Mouse (Mus musculus): ENCODE results near the gene Vegfa. TPM values are rescaled to one million over a fixed set of nuclear protein-coding genes. Genes with fewer than 3 reads are reported as not detected.

Vegfa gene
- total RNA-seq, 4 experiments from 2014 or later, result 63.6 to 104 (median 78.2) TPM

GRCm38 (mm10) chr17:46027066-46027917, 4.9 kb downstream of the Vegfa start:
- peak; percentile 49 to 52 for DNase-seq (ENCODE audit: low spot score in 2 of 2)

GRCm38 (mm10) chr17:46025927-46026668, 6.1 kb downstream of the Vegfa start:
- DNase-seq (ENCODE audit: low spot score in 2 of 2), result no peak

DNA sequence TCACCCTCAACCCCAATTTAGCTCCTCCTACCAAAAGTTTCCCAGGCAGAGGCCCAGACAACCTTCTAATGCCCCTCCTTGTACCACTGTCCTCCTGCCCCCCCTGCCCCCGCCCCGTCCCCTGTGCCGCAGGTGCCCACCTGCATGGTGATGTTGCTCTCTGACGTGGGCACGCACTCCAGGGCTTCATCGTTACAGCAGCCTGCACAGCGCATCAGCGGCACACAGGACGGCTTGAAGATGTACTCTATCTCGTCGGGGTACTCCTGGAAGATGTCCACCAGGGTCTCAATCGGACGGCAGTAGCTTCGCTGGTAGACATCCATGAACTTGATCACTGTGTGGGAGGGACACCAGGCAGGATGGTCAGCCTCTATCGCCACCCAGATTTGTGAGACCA, 7.0 kb downstream of the Vegfa start:
- no peak for DNase-seq (ENCODE audit: low spot score in 2 of 2)

DNA sequence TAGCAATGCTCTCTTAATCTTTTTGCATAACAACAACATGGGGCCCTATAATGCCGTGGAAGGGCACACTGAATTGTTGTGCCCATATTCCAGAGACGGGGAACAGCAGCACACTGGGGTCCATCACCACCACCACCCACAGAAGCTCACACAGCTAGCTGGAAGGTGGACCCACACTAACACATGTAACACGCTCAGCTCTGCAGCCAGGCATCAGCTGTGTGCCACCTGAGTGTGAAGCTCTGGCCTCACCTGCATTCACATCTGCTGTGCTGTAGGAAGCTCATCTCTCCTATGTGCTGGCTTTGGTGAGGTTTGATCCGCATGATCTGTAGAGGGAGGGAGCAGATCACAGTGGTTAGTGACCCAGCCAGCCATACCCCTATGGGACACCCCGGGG, 8.0 kb downstream of the Vegfa start:
- DNase-seq (ENCODE audit: low spot score in 2 of 2), result no peak

DNA sequence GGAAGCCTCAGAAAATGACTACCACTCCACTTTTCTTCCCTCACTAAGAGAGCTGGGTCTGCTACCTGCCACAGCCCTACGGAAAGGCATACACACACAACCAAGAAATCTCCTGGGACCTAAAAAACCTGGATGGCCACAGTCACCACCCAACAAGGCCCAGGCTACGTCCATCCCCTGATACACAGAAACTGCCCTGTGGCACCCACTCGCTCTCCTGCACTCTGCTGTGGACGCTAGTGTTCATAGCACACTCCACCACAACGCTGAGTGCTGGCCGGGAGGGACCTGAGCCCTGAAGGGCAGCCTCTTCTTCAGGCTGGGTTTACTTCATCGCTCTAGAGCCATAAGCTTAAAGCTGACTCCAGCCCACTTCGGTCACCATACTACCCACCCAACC, 8.6 kb downstream of the Vegfa start:
- DNase-seq (ENCODE audit: low spot score in 2 of 2), result no peak

- no peak for DNase-seq (ENCODE audit: low spot score in 2 of 2)
Measured at GRCm38 (mm10) chr17:46022934-46023333, 9.2 kb downstream of the Vegfa start.

GRCm38 (mm10) chr17:46022427-46022826, 9.7 kb downstream of the Vegfa start:
- DNase-seq (ENCODE audit: low spot score in 2 of 2), result no peak

GRCm38 (mm10) chr17:46021760-46022159, 10.4 kb downstream of the Vegfa start:
- DNase-seq (ENCODE audit: low spot score in 2 of 2), result no peak

- DNase-seq (ENCODE audit: low spot score in 2 of 2), result no peak
Measured at GRCm38 (mm10) chr17:46021173-46021572, 11.0 kb downstream of the Vegfa start.

DNA sequence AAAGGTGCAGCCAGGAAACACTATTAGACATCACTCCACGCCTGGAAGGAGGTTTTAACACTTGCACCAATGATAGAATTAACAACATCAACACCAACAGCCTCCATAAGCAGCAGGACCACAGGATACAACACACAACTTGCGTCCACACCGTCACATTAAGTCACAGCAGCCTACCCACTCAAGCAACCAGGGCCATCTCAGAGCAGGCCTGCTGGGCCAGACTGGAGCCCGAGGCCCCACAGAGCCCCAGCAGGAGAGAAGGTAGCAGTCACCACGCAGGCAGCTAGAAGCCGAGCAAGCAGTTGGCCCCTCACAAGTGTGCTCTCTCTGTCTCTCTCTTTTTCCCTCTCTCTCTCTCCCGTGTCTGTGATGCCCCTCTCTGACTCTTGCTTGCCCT, 11.6 kb downstream of the Vegfa start:
- DNase-seq (ENCODE audit: low spot score in 2 of 2), result no peak

GRCm38 (mm10) chr17:46018736-46019004, 13.5 kb downstream of the Vegfa start:
- no peak for DNase-seq (ENCODE audit: low spot score in 2 of 2)

DNA sequence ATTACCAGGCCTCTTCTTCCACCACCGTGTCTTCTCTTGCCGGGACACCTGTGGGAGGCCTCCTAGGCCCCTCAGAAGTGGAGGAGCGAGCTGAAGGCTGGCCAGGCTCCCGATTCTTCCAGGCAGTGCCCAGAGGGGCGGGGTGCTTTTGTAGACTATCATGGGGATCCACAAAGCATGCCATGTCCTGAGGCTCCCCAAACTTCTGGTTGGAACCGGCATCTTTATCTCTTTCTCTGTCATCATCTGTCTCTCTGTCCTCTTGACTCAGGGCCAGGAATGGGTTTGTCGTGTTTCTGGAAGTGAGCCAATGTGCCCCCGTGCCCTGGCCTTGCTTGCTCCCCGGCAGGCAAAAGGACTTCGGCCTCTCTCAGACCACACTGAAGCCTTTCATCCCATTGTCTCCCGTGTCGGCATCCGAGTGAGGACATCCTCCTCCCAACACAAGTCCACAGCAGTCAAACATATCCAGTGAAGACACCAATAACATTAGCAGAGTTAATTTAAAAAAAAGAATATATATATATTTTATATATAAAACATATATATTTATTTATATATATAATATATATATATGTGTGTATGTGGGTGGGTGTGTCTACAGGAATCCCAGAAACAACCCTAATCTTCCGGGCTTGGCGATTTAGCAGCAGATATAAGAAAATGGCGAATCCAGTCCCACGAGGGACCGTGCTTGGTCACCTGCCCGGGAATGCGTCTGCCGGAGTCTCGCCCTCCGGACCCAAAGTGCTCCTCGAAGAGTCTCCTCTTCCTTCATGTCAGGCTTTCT, 14.0 kb downstream of the Vegfa start:
- DNase-seq (ENCODE audit: low spot score in 2 of 2), result no peak

DNA sequence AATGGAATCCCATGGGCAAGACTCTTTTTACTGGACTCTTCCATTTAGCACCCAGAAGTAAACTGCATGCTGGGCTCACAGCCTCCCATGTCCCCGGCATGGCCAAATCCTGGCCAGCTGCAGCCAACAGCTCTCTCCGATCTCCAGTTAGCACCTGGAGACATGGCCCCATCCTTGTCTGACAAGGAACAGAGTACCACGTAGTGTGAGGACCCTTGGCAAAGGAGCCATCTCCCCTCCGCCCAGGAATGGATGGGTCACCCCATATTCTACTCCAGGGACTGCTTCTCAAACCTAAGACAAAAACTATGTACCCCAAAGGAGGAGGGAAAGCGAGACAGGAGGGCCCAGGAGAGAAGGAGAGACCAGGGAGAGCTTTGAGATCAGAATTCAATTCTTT, 15.6 kb downstream of the Vegfa start:
- no peak for DNase-seq (ENCODE audit: low spot score in 2 of 2)

DNA sequence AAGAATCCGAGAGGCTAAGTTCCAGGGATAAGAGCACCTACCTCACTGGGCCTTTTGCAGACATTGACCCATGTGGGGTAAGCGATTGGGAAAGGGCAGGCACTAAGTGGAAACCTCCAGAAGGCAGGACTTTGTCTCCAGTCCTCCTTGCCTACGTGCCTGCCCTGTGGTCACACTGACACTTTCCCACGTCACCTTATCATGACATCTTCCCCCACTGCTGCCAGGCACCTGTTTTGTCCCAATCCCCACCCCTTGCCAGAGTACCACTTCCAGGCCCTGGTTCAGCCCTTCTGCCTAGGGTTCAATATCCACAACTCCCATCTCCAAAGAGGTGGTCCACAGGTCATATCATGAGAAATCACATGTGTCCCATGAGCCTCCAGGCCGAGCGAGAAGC, 16.2 kb downstream of the Vegfa start:
- DNase-seq (ENCODE audit: low spot score in 2 of 2), result no peak

DNA sequence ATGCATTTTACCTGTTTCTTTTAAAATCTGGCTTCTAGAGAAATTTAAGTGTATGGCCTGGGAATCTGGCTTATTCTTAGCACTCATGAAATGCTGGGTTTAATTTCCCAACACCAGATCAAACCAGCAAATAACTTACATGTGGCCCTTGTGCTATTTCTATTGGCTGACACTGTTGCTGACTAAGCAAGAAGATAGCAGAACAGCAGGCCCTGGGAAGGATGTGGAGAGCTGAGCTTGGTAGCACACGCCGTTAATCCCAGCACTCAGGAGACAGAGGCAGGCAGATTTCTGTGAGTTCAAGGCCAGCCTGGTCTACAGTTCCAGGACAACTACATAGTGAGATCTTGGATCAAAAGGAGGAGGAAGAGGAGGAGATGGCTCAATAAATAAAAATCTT, 17.2 kb downstream of the Vegfa start:
- DNase-seq (ENCODE audit: low spot score in 2 of 2), result no peak

DNA sequence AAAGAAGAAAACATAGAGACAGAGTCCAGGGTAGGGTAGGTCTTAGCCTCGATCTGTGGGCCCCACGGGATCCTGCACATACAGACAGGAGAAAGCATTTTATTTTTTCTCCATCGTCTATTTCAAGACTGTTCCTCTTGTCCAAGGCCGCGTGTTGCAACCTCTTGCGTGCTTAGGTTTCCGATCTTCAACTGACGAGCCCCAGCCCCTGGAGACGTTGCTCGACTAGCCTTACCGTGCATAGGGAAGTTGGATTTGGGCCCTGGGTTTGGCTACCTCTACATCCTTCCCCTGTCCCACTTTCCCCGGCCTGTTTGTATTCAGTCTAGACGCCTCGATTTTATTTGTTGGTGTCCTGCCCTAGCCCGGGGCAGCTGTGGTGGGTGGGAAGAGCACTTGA, 18.6 kb downstream of the Vegfa start:
- no peak for DNase-seq (ENCODE audit: low spot score in 2 of 2)

GRCm38 (mm10) chr17:46012211-46012610, 20.0 kb downstream of the Vegfa start:
- DNase-seq (ENCODE audit: low spot score in 2 of 2), result no peak

DNA sequence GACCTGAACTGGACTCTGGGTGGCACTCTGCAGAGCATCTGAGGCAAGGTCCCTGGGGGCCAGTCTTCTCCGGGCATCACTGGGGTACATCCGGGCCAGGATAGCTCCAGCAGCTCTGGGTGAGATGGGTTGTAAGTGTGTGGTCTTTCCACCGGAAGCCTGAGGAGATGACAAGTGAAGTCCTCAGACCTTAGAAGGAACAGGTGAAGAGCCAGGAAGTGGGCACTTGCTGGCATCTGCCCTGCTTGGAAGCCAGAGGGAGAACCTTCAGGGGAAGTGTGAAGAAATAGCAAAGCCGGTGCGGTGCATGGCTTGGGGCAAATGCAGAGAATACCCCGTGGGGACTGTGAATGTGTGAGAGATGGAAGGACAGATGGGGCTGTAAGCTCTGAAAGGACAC, 21.7 kb downstream of the Vegfa start:
- no peak for DNase-seq (ENCODE audit: low spot score in 2 of 2)

DNA sequence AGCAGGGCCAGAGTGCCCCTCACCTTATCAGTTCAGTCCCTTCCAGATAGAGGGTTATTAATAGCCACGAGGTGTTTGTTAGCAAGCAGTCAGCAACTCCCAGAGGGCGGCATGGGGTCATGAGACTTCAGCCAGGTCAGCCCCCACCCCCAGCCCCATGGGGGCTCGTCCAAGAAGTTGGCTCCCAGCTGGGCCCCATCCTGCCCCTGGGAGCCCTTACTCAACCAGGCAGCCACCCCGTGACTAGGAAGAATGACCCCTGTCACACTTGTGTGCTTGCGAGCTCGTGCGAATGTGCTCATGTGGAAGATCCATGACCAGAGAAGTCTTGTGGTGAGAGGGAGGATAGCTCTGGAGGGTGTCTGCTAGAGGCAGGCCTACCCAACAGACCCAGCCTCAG, 23.0 kb downstream of the Vegfa start:
- DNase-seq (ENCODE audit: low spot score in 2 of 2), result no peak

DNA sequence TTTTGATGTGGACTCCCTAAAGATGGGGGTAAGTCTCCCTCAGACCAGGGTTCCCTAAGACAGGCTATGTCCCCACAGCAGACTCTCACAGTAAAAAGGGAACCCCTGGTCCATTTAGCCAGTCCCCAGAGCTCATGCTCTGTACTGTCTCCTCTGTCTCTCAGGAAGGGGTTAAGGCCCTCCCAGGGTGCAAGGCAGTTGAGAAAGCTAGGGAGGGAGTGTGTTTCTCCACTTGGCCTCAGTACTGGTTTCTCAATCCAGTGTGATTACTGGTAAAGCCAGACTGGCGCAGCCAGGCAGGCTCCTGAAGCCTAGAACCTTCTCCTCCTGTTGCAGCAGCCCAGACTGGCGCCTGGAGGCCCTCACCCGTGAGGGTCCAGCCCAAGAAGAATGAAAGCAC, 26.7 kb downstream of the Vegfa start:
- DNase-seq (ENCODE audit: low spot score in 2 of 2), result no peak

GRCm38 (mm10) chr17:46004482-46004881, 27.7 kb downstream of the Vegfa start:
- no peak for DNase-seq (ENCODE audit: low spot score in 2 of 2)
